Mouse (Mus musculus): ENCODE measurements around the gene Rmdn2.

Gene Rmdn2

GRCm38 (mm10) chr17:79615897-79616296 lies 4.2 kb downstream of the Rmdn2 start:
- no peak for DNase-seq (ENCODE audit: low read depth)

GRCm38 (mm10) chr17:79616621-79617020 lies 5.0 kb downstream of the Rmdn2 start:
- DNase-seq (ENCODE audit: low read depth): no peak

DNA sequence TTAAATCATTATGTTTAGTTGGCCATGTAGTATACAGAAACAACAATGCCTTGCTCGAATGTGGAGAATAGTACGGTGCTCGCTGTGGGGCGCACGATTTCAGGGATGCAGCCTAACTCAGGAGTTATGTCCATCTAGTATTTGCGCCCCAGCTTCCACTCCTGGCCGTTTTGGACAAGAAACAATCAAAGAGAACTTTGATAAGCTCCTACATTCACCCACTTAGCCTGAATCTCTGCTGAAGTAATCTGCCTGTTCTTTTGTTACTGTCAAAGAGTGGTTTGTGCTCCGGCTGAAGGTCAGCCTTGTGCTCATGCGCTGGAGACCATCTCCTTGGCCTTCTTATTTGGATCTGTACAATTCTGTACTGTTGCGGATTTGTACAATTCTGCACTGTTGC lies 6.8 kb downstream of the Rmdn2 start:
- DNase-seq (ENCODE audit: low read depth): no peak

- DNase-seq (ENCODE audit: low read depth): no peak
Observed at GRCm38 (mm10) chr17:79618984-79619383, 7.3 kb downstream of the Rmdn2 start.

DNA sequence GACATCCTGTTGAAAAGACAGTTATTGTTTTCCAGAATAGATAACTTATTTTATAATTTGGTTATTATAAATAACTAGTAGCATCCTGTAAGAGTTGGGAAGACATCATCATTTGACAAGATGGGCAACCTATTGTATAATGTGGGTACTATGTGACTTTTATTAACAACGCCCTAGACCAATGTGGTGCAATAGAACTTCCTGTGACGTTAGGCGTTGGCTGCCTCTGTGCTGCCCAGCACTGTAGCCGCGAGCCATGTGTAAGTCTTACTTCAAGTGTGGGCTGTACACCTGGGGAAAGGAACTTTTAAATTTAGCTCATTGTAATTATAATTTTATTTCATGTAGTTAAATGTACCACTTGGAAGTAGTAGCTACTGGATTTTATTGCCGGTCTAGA lies 10.4 kb downstream of the Rmdn2 start:
- no peak for DNase-seq (ENCODE audit: low read depth)

DNA sequence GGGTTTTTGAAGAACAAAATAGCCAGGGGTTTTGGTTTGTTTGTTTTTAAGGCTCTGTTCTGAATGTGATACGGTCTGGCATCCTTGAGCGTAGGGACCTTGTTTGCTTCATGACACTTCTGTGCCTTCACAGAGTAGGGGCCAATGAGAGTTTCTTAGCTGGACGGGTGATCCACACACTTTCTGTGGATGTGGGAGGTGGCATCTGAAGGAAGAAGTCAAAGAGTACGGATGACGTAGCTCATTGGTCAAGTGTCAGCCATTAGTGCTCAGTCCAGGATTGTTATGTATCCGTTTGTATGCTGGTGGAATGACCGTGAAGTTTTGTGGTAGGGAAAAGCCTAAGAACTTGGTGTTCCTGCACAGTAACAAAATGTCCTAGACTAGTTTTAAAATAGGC lies 10.9 kb downstream of the Rmdn2 start:
- DNase-seq (ENCODE audit: low read depth): no peak

DNA sequence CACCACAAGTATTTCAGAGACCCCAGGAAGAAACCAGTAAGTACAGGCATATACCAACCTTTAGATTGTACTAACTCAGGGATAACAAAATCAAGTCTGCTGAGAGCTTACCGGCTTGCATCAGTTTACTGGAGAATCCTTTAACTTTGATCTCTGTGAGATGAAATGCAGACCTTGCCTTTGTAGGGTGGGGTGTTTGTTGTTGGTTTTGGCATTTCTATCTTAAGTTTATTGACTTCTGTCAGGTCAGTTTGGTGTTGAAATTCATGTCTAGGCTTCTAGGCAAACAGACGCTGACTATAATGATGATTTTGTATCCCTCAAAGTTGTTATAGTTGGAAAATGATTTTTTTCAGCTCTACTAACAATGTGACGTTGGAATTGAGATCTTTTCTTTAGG lies 12.2 kb downstream of the Rmdn2 start:
- no peak for DNase-seq (ENCODE audit: low read depth)

DNA sequence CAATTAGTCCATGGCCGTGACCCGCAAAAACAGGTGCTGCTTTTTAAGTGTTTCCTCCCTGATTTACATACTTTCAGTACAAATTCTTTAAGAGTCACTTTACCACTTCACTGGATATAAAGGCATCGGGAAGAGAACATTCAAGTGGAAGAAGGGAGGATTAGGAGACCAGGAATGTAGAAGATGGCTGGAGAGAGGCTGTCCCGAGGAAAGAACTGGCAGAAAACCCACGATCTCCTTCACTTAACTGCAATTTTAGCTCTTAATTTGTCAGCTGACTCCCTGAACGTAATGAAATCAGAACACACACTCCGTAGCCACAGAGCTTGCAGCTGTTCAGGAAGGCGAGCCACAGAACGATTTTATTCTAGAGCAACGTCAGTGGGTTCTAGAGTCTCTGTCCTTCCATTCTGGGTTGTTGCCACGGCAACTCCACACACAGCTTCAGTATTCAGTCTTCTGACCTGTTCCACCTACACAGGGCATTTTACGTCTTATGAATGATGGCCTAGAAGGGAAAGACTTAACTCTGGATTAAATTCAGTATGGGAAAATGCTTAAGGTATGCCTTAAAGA lies 14.7 kb downstream of the Rmdn2 start:
- no peak for DNase-seq (ENCODE audit: low read depth)

GRCm38 (mm10) chr17:79649893-79650292 lies 38.2 kb downstream of the Rmdn2 start:
- no peak for DNase-seq (ENCODE audit: low read depth)

- no peak for DNase-seq (ENCODE audit: low read depth)
Observed at GRCm38 (mm10) chr17:79650297-79650696, 38.6 kb downstream of the Rmdn2 start.

DNA sequence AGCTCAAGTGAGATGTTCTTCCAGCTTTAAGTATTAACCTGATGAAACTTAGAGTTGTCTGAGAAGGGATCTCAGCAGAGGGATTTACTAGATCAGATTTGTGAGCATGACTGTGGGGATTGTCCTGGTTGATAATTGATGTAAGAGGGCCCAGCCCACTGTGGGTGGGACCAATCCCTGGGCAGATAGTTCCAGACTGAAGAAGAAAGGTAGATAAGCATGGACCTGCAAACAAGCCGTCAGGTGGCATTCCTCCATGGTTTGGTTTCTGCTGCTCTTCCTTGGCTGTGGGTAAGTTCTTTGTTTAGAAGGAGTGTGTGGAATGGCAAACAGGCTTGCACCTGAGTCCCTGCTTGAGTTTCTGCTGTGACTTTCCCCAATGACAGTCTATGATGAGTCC lies 41.5 kb downstream of the Rmdn2 start:
- no peak for DNase-seq (ENCODE audit: low read depth)

- no peak for DNase-seq (ENCODE audit: low read depth)
Observed at GRCm38 (mm10) chr17:79654187-79654586, 42.5 kb downstream of the Rmdn2 start.

- no peak for DNase-seq (ENCODE audit: low read depth)
Observed at GRCm38 (mm10) chr17:79657785-79658184, 46.1 kb downstream of the Rmdn2 start.

DNA sequence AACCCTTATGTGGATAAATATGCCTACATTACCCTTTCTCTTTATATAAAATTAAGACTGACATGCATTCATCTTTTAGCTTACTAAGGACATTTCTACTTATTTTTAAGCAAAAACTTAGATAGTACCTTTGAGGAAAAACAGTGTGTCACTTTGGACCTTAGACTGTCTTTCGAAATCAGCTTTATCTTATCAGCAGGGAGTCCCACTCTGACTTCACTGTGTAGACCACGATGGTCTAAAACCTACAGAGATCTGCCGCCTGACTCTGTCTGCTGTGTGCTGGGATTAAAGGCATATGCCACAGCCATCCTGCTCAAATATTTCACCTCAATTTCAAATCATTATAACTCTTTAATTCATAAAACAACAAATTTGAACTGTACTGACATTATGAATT lies 46.8 kb downstream of the Rmdn2 start:
- no peak for DNase-seq (ENCODE audit: low read depth)

DNA sequence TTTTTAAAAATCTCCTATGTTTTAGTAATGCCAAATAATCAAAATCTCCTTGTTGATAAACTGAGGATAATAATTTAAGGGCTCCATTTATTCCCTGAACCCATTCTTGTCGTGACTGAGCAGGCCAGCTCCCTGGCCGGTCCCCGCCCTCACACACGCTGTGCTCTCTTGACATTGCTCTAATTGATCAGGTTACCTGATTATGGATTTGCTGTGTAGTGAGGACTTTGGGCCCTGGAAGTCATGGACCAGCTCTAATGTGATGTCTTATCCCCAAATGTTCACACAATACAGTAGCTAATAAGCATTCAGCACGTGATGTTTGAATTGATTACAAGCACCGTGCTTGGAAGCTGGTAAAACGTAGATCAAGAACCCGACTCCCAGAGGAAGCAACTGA lies 47.2 kb downstream of the Rmdn2 start:
- DNase-seq (ENCODE audit: low read depth): no peak

- DNase-seq (ENCODE audit: low read depth): peak; percentile 39
Observed at GRCm38 (mm10) chr17:79661387-79661786, 49.7 kb downstream of the Rmdn2 start.

DNA sequence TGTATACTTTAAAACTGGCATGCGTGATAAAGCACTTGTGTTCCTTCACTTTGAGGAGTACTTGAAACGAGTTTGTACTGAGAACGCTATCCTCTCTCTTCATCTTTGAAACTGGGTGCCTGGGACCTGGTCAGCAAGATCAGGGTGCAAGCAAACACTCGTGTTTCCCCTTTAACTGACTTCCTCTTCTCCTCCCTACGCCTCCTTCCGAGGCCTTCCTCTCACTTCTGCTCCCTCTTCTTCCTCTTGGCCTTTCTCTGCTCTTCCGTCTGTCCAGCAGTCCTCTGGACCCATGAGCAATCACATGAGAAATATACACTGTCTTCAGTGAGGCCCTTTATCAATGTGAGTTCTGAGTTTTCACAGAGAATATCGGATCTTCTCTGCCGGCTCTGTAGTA lies 50.2 kb downstream of the Rmdn2 start:
- no peak for DNase-seq (ENCODE audit: low read depth)

DNA sequence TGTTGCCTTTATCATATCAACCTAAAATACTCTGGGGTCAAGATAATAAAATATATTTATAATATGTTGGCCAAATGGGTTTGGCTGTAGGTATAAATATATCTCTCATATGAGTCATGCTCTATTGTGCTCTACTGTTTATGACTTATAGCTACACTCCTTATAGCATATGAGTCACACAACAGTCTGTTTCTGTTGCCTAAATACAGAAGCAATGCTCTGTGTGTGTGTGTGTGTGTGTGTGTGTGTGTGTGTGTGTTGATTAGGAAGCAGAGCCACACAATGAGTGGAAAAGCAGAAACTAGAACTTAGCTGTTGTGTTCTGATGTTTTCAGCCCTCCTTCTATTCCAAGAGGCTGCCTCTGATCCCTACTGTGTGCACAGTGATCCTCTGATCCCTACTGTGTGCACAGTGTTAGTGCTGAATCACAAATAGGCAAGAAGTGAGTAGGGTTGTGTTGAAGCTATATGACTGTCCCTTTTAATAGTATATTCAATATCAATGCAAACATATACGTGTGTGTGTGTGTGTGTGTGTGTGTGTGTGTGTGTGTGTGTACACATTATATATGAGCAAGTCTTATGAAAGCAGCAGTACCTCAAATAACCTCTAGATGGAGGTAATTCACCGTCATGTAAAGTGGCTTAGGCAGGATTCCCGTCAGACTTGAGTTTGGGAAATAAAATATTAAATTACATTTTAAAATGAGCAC lies 51.9 kb downstream of the Rmdn2 start:
- peak; percentile 45 for DNase-seq (ENCODE audit: low read depth)

DNA sequence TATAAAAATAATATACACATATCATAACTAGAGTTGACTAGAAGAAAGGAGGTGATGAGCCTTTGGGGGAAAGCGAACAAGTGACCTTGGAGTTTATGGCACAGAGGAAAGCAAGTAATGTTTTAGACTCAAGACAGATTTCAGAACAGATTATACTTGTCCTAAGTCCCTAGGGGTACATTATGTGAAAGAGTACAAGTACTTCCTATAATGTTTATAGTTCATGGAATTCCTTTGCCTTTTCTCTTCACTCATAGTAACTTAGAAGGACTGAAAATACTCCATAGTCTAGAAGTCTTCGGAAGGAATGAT lies 52.4 kb downstream of the Rmdn2 start:
- no peak for DNase-seq (ENCODE audit: low read depth)

DNA sequence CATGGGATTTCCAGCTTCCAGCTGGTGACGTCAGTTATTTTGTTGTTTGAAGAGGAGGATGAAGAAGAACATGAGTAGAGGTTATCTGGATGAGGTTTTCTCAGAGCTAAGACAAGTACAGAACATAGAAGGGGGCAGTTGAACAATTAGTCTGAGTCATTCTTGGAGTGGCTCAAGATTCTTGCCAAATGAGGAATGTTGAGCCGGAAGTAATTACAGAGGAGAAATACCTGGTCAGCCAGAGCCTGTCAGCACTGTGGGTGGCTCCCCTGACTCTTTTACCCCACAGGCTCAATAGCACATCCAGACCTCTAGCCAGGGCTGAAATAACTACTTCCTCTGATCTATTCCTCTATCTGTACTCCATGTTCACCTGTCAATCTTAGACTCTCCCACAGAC lies 59.2 kb downstream of the Rmdn2 start:
- no peak for DNase-seq (ENCODE audit: low read depth)

GRCm38 (mm10) chr17:79695106-79695505 lies 83.4 kb downstream of the Rmdn2 start:
- no peak for DNase-seq (ENCODE audit: low read depth)

- no peak for DNase-seq (ENCODE audit: low read depth)
Observed at GRCm38 (mm10) chr17:79695541-79695940, 83.9 kb downstream of the Rmdn2 start.

DNA sequence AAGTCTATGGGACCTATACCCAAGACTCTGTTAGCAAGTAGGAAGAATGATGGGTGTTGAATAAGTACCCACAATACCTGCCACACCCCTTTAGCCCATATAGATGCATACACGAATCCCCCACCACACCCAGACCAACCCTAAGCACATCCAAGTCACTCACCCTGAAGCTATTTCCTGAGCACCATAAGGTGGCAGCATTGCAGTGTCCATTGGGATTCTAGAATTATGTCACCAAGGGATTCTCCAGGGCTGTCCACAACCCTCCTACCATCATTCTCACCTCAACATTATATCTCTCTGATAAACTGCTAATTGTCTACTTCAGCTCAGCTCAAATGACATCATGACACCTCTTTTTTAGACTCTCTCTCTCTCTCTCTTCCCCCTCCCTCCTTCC lies 87.5 kb downstream of the Rmdn2 start:
- no peak for DNase-seq (ENCODE audit: low read depth)

- DNase-seq (ENCODE audit: low read depth): no peak
Observed at GRCm38 (mm10) chr17:79700871-79701270, 89.2 kb downstream of the Rmdn2 start.
